Mouse (Mus musculus) ES-E14 (cell line): ENCODE measurements at regions not wholly inside any gene's neighbourhood (a gene's known extent, or its start where the extent isn't known, plus 50 kb on each side); places are given as distances from the start of the nearest gene placed in this dataset.

Experiments
- DNase-seq: peaks from one replicate; pipeline ENCODE4 v3.0.0-alpha.2; 2013; ENCODE audit warnings: low read depth, low spot score
- H3K27ac ChIP-seq: 2 replicates; pipeline ENCODE4 v1.5.1; 2012; ENCODE audit warnings: low read depth, mild to moderate bottlenecking, low read length, moderate library complexity, mixed read lengths; ENCODE audit not compliant: poor library complexity, insufficient read depth, severe bottlenecking
- H3K36me3 ChIP-seq: 2 replicates; pipeline ENCODE4 v1.6.1; 2012; ENCODE audit warnings: mild to moderate bottlenecking, low read length, moderate library complexity, mixed read lengths; ENCODE audit not compliant: control insufficient read depth, poor library complexity, insufficient read depth, severe bottlenecking
- H3K4me1 ChIP-seq, 2 experiments: fragments of 150-350 bp in 1 of 2; sonication (generic) in 1 of 2; 2 replicates each; pipeline ENCODE4 v1.6.1; 2012; ENCODE audit warnings: low read length in 2 of 2, mild to moderate bottlenecking in 1 of 2, mixed read lengths in 1 of 2; ENCODE audit not compliant: control insufficient read depth in 2 of 2, insufficient read depth in 2 of 2, poor library complexity in 1 of 2
- H3K4me3 ChIP-seq, 2 experiments: fragments of 150-350 bp in 1 of 2; sonication (generic) in 1 of 2; 2 replicates each; pipeline ENCODE4 v1.5.1; 2012; ENCODE audit warnings: low read length in 2 of 2, low read depth in 1 of 2, mild to moderate bottlenecking in 1 of 2, mixed read lengths in 1 of 2; ENCODE audit not compliant: insufficient read depth in 1 of 2, poor library complexity in 1 of 2, severe bottlenecking in 1 of 2
- H3K9ac ChIP-seq: 2 replicates; pipeline ENCODE4 v1.6.1; 2012; ENCODE audit warnings: low read depth, mild to moderate bottlenecking, low read length, mixed read lengths; ENCODE audit not compliant: poor library complexity, insufficient read depth, severe bottlenecking
- H3K9me3 ChIP-seq: fragments of 150-350 bp; sonication (generic); 2 replicates; pipeline ENCODE4 v1.6.1; 2012; ENCODE audit warnings: low read depth, mild to moderate bottlenecking, low read length; ENCODE audit not compliant: control insufficient read depth, insufficient read depth
- CHD2 ChIP-seq: IDR thresholded peaks from 2 replicates; pipeline ENCODE4 v1.6.1; 2014; ENCODE audit warnings: mild to moderate bottlenecking, low read depth, low read length, inconsistent platforms
- HCFC1 ChIP-seq: IDR thresholded peaks from 2 replicates; pipeline ENCODE4 v1.6.1; 2012; ENCODE audit warnings: low read length, inconsistent platforms, borderline replicate concordance; ENCODE audit not compliant: insufficient read depth
- MAFK ChIP-seq: IDR thresholded peaks from 2 replicates; pipeline ENCODE4 v1.6.1; 2014; ENCODE audit warnings: mild to moderate bottlenecking, low read depth, low read length, inconsistent platforms; ENCODE audit not compliant: insufficient read depth
- ZC3H11A ChIP-seq: IDR thresholded peaks from 2 replicates; pipeline ENCODE4 v1.6.1; 2012; ENCODE audit warnings: low read depth, mild to moderate bottlenecking, inconsistent platforms, low read length, borderline replicate concordance
- ZNF384 ChIP-seq: IDR thresholded peaks from 2 replicates; pipeline ENCODE4 v1.6.1; 2012; ENCODE audit warnings: low read depth, low read length, inconsistent platforms
- in situ Hi-C, 2 experiments: fragments of 600-800 bp; cut with MboI; formaldehyde crosslinking; loops; one replicate each; pipeline ENCODE4 v1.15.1; 2025; ENCODE audit warnings: low sequenced_read_pairs in 2 of 2, inconsistent platforms in 1 of 2; ENCODE audit not compliant: unreplicated experiment in 2 of 2

- Histone ChIP-seq H3K36me3 (no peaks in the 10 kb centered on the region), H3K4me3 (no peak overlapping the region), H3K9me3 (no peaks in the 10 kb centered on the region), H3K4me1 (peaks cover 0 to 5% of the 10 kb centered on the region in 2 experiments; a peak in 1 of 4 replicates), H3K9ac (no peak overlapping the region), H3K27ac (no peak overlapping the region)
- in situ Hi-C loops: no loop called here
- no peak for DNase-seq
- TF ChIP-seq ZNF384 (no peak), ZC3H11A (no peak), CHD2 (no peak), HCFC1 (no peak), MAFK (no peak)
These were observed 112.1 kb downstream of the Cyp26a1 start for GRCm38 (mm10) chr19:37809666-37810065.

DNA sequence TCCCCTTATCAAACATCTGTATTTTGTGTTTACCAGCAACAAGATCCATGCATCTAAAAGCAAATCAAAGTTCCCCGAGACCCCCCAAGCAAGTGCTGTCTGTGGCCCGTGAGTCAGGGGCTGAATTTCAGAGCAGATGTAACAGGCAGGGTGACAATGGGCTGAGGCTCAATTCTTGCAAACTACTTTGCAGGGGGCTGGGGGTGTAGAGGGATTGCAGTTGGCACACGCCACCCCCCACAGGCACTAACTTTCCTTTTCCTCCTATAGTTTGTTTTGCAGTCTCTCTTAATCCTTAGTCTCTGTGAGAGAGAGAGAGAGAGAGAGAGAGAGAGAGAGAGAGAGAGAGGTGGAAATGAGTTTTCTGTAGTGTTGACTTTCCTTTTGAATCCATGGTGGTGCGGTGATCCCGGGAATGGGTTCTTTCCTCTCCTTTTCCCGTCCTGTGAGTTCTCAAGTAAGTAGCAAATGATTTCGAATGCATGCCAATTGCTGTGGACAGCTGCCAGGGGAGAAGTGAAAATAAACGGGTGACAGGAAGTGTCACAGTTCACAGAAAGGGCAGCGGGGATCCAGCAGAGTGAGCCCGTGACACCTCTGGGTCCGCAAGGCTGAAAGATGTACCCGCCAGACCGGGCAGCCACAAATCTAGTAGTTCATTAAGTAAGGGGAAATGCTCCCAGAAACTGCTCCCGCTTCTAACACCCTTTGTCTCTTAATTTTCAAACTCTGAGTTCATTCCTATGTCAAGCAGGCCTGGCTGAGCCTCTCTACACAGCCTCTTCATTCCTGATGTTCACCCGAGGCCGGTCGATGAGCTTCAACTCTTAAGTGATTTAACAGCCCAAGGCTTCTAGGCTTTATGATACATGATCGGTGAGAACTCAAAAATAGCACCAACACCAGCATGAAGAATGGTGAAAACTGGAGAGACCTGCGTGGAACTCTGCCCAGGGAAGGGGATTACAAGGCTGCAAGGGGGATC is 116.8 kb downstream of the Cyp26a1 start:
- no peak overlapping the region for H3K4me3 ChIP-seq

DNA sequence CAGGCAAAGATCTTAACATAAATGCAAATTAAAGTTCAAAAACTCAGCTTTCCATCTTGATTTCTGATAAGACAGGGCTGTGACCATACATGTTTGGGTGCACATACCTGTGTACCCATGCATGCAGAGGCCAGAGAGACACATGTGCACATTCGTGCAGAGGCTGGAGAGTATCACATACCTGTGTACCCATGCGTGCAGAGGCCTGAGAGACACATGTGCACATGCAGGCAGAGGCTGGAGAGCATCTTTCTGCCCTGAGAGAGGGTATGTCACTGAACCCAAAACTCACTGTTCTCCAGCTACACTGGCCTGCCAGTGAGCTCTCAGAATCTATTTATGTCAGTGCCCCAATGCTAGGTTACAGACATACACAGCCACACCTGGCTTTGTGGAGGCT is 118.0 kb downstream of the Cyp26a1 start:
- Histone ChIP-seq H3K27ac (no peak overlapping the region), H3K36me3 (no peaks in the 10 kb centered on the region), H3K9ac (no peak overlapping the region), H3K4me3 (no peak overlapping the region), H3K4me1 (peaks cover 0 to 5% of the 10 kb centered on the region in 2 experiments; a peak in 1 of 4 replicates), H3K9me3 (no peaks in the 10 kb centered on the region)
- TF ChIP-seq ZNF384 (no peak), CHD2 (no peak), ZC3H11A (no peak), MAFK (no peak), HCFC1 (no peak)
- DNase-seq: no peak
- in situ Hi-C loops: no loop called here

More for the DNA sequence above, 116.8 kb downstream of the Cyp26a1 start:
- DNase-seq: no peak
- in situ Hi-C loops: no loop called here
- Histone ChIP-seq H3K27ac (no peak overlapping the region), H3K36me3 (no peaks in the 10 kb centered on the region), H3K4me1 (peaks cover 0 to 5% of the 10 kb centered on the region in 2 experiments; a peak in 1 of 4 replicates), H3K9ac (no peak overlapping the region), H3K9me3 (no peaks in the 10 kb centered on the region)
- TF ChIP-seq ZC3H11A (no peak), CHD2 (no peak), MAFK (no peak), HCFC1 (no peak), ZNF384 (no peak)

DNA sequence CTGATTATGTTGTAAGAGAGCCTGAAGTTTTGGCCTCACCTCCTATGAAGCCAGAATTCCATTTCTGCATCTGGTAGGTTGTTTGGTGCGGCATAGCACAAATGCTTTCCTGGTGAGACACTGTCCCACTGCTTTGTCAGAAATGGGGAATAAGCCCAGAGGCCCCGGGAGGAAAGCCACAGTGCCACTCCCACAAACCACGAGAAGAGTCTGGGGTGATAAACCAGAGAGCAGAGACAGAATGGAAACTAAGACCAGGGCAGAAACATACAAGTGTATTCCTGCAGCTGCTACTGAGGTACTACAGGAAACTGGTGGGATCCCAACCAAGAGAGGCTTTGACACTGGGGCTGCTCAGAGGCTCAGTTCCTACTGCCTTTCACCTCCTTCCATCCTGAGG is 123.6 kb downstream of the Cyp26a1 start:
- H3K9ac ChIP-seq: no peak overlapping the region
- no peak overlapping the region for H3K27ac ChIP-seq
- DNase-seq: no peak
- TF ChIP-seq CHD2 (no peak), MAFK (no peak), ZNF384 (no peak), ZC3H11A (no peak), HCFC1 (no peak)
- H3K36me3 ChIP-seq: no peaks in the 10 kb centered on the region
- in situ Hi-C loops: no loop called here
- H3K9me3 ChIP-seq: no peaks in the 10 kb centered on the region
- H3K4me3 ChIP-seq: no peak overlapping the region
- H3K4me1 ChIP-seq: peaks cover 0 to 2% of the 10 kb centered on the region in 2 experiments; a peak in 1 of 4 replicates
